Comparison of ENCODE assay signal across 8 mouse cellular contexts in genomic region chr13:51400186-51400719, GRCm38 (mm10). TPM values are rescaled to one million over a fixed set of nuclear protein-coding genes. Genes with fewer than 3 reads are reported as not detected.
DNase-seq lines count a peak whose midpoint lies in the region; ATAC-seq lines count a peak whose summit lies in the region.

No protein-coding gene starts in this region.

- DNase-seq in lung, postnatal 14 days, result no peak
- DNase-seq in R1 (ENCODE audit: low read depth, low spot score), result peak; percentile 31
- DNase-seq in kidney, adult 11 months, result peak; percentile 56
- no peak for DNase-seq in gastrocnemius, postnatal 36 days
- no peak for DNase-seq in lung, postnatal 4 days

- intact Hi-C loops in gastrocnemius, postnatal 36 days (cut with DNase I), result no loop called here

- no peaks in the 10 kb centered on the region for H3K27me3 ChIP-seq in lung, embryonic 15.5 days
- no peaks in the 10 kb centered on the region for H3K27me3 ChIP-seq in embryonic facial prominence, embryonic 12.5 days

- no peak overlapping the region for H3K27ac ChIP-seq in lung, embryonic 15.5 days
- 0 out of 2 replicates have a peak overlapping the region, but pooled peaks have one; percentile 30 for H3K27ac ChIP-seq in embryonic facial prominence, embryonic 12.5 days

- H3K4me3 ChIP-seq in lung, embryonic 15.5 days, result peak overlapping the region; percentile 30
- H3K4me3 ChIP-seq in embryonic facial prominence, embryonic 12.5 days, result peak overlapping the region; percentile 29

- whole genome bisulfite sequencing in lung, embryonic 15.5 days, result 26% methylated on average over 14 of the region's 14 CpGs
- WGBS in embryonic facial prominence, embryonic 12.5 days, result 26% methylated on average over 14 of the region's 14 CpGs

- H3K9me3 ChIP-seq in lung, embryonic 15.5 days, result no peaks in the 10 kb centered on the region
- 0 out of 2 replicates have a peak, but pooled peaks cover 4% of the 10 kb centered on the region for H3K9me3 ChIP-seq in embryonic facial prominence, embryonic 12.5 days

- H3K36me3 ChIP-seq in lung, embryonic 15.5 days, result no peaks in the 10 kb centered on the region
- H3K36me3 ChIP-seq in embryonic facial prominence, embryonic 12.5 days, result no peaks in the 10 kb centered on the region

- peak overlapping the region; percentile 31; the same call in 1 of the 2 replicates for H3K9ac ChIP-seq in lung, embryonic 15.5 days
- H3K9ac ChIP-seq in embryonic facial prominence, embryonic 12.5 days, result peak overlapping the region; percentile 45; the same call in 1 of the 2 replicates

- peak overlapping the region; percentile 75 for H3K4me2 ChIP-seq in lung, embryonic 15.5 days
- peak overlapping the region; percentile 69 for H3K4me2 ChIP-seq in embryonic facial prominence, embryonic 12.5 days (replicated peaks)

- peaks cover 15% of the 10 kb centered on the region for H3K4me1 ChIP-seq in lung, embryonic 15.5 days
- peaks cover 10% of the 10 kb centered on the region; the same call in 1 of the 2 replicates for H3K4me1 ChIP-seq in embryonic facial prominence, embryonic 12.5 days

- ATAC-seq in lung, embryonic 15.5 days (ENCODE audit: borderline replicate concordance, extremely low read depth, low FRiP score, low TSS enrichment), result no peak
- 0 out of 2 replicates have a peak, but pooled peaks have one; percentile 2 for ATAC-seq in embryonic facial prominence, embryonic 12.5 days (ENCODE audit: insufficient number of reproducible peaks, insufficient read depth, low FRiP score, low TSS enrichment)
- ATAC-seq in megakaryocyte progenitor cell, adult 5-6 weeks (replicated peaks; ENCODE audit: poor library complexity), result peak; percentile 65

RNA-seq across cellular contexts. Expression of gene S1pr3, which starts 8.2 kb away (rescaled TPM):
- polyA plus RNA-seq in lung, embryonic 15.5 days (2015; fragmentation: Nextera tagmentation; extraction: Ambion mirVana), result 107 and 115 TPM in 2 replicates
- 140 and 144 TPM in 2 replicates for polyA plus RNA-seq in embryonic facial prominence, embryonic 12.5 days (2016; fragmentation: Nextera tagmentation; extraction: Ambion mirVana)
- total RNA-seq in megakaryocyte progenitor cell, adult 5-6 weeks (2015), result 12.5 and 13.0 TPM in 2 replicates
- total RNA-seq in megakaryocyte progenitor cell, adult 5-6 weeks (2017), result 8.0 and 8.2 TPM in 2 replicates
- 1 to 10 TPM; 4.1 to 4.5 TPM for total RNA-seq in gastrocnemius, postnatal 36 days (2021)

Comparison
In these comparisons a context has a peak if more than half of its experiments do, and no peak if none do; other contexts are left out.
1. DNase-seq: peak in R1 (single experiment) and kidney, adult 11 months (single experiment); none in lung, postnatal 14 days (single experiment), gastrocnemius, postnatal 36 days (0 of 2) and lung, postnatal 4 days (0 of 2).